Mouse (Mus musculus): ENCODE data around the gene Tpsab1. TPM values are rescaled to one million over a fixed set of nuclear protein-coding genes. Genes with fewer than 3 reads are reported as not detected.

The Tpsab1 gene
- polyA plus RNA-seq, 2 experiments, result not detected

DNA sequence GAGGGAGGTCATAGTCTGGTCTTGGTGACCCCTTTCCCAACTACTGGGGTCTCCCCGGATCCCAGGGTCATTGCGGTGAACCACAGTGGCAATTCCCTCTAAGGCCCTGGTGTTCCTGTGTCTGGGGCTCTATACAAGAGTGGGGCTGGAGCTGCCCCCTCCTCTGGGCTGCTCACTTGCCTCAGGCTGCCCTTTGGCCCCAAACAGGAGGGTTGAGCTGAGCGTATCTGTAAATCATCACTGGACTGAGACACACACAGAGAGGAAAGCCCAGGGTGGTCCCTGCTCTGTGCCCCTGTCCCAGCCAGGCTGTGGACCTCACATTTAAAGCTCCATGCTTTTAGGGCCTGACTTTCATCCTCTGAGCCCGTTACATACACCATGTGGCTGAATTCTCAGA is 7.1 kb downstream of the Tpsab1 start:
- 58% methylated on average over 4 of the region's 4 CpGs for WGBS (ENCODE audit: insufficient replicate concordance)
- Histone ChIP-seq H3K4me2 (ENCODE audit: low read depth) (no peak overlapping the region), H3K27ac (no peak overlapping the region), H3K9me3 (ENCODE audit: control insufficient read depth, low read length) (no peaks in the 10 kb centered on the region), H3K4me1 (replicated peaks; ENCODE audit: control insufficient read depth in 2 of 2, insufficient read depth in 2 of 2, low read length in 1 of 2) (peaks cover 0 to 6% of the 10 kb centered on the region in 2 experiments; a peak in 1 of 4 replicates), H3K4me3 (ENCODE audit: insufficient read depth in 1 of 2, low read depth in 2 of 2, low read length in 2 of 2) (no peak overlapping the region), H3K27me3 (ENCODE audit: control insufficient read depth, insufficient read depth, low read length) (no peaks in the 10 kb centered on the region), H3K36me3 (replicated peaks; ENCODE audit: control insufficient read depth, insufficient read depth, low read depth) (no peaks in the 10 kb centered on the region), H3K9ac (replicated peaks) (no peak overlapping the region)
- TF ChIP-seq CTCF (IDR thresholded peaks at IDR 0.05; ENCODE audit: low read depth) (no peak), EP300 (IDR thresholded peaks at IDR 0.05; ENCODE audit: low read depth) (no peak)
- DNase-seq (ENCODE audit: low read depth in 3 of 3, low spot score in 3 of 3), result peak in 1 of 3 experiments; percentile 11
- no peak; the same call in 1 of the 2 replicates for ATAC-seq (ENCODE audit: insufficient read depth)

- no peak overlapping the region for H3K4me3 ChIP-seq (ENCODE audit: insufficient read depth in 1 of 2, low read depth in 2 of 2, low read length in 2 of 2)
- 4% methylated on average over 8 of the region's 8 CpGs for WGBS (ENCODE audit: insufficient replicate concordance)
- no peak overlapping the region for H3K9ac ChIP-seq (replicated peaks)
- peak; percentile 4 to 23 (median 18) for DNase-seq (ENCODE audit: low read depth in 3 of 3, low spot score in 3 of 3)
- no peaks in the 10 kb centered on the region for H3K36me3 ChIP-seq (replicated peaks; ENCODE audit: control insufficient read depth, insufficient read depth, low read depth)
- no peaks in the 10 kb centered on the region for H3K9me3 ChIP-seq (ENCODE audit: control insufficient read depth, low read length)
- H3K4me1 ChIP-seq (replicated peaks; ENCODE audit: control insufficient read depth in 2 of 2, insufficient read depth in 2 of 2, low read length in 1 of 2), result peaks cover 0 to 3% of the 10 kb centered on the region in 2 experiments; a peak in 1 of 4 replicates
- TF ChIP-seq CTCF (IDR thresholded peaks at IDR 0.05; ENCODE audit: low read depth), result peak; percentile 95
- TF ChIP-seq EP300 (IDR thresholded peaks at IDR 0.05; ENCODE audit: low read depth), result no peak
- no peak overlapping the region for H3K4me2 ChIP-seq (ENCODE audit: low read depth)
- no peak for ATAC-seq (ENCODE audit: insufficient read depth)
- no peaks in the 10 kb centered on the region; the same call in 1 of the 2 replicates for H3K27me3 ChIP-seq (ENCODE audit: control insufficient read depth, insufficient read depth, low read length)
- H3K27ac ChIP-seq, result no peak overlapping the region
These were observed 11.4 kb downstream of the Tpsab1 start for GRCm38 (mm10) chr17:25333943-25334342.

DNA sequence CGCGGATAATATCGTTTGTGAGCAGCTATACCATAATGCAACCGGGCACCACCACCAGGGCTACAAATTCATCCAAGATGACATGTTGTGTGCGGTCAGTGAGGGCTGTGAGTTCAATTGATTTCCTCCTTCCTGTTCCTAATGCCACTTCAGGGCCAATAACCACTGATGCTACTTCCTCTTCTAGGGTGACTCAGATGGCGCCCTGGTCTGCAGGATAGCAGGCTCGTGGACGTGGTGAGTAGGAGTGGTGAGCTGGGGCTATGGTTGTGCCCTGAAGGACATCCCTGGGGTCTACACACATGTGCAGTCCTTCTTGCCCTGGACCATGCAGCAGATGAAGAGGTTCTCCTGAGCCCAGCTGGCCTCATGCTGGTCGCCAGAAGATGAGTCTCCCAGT is 13.0 kb downstream of the Tpsab1 start:
- H3K4me2 ChIP-seq (ENCODE audit: low read depth), result no peak overlapping the region
- H3K36me3 ChIP-seq (replicated peaks; ENCODE audit: control insufficient read depth, insufficient read depth, low read depth), result no peaks in the 10 kb centered on the region
- no peak for ATAC-seq (ENCODE audit: insufficient read depth)
- H3K9me3 ChIP-seq (ENCODE audit: control insufficient read depth, low read length), result no peaks in the 10 kb centered on the region
- no peak overlapping the region for H3K4me3 ChIP-seq (ENCODE audit: insufficient read depth in 1 of 2, low read depth in 2 of 2, low read length in 2 of 2)
- 17% methylated on average over 9 of the region's 9 CpGs for WGBS (ENCODE audit: insufficient replicate concordance)
- H3K27me3 ChIP-seq (ENCODE audit: control insufficient read depth, insufficient read depth, low read length), result no peaks in the 10 kb centered on the region; the same call in 1 of the 2 replicates
- no peak overlapping the region for H3K27ac ChIP-seq
- H3K4me1 ChIP-seq (replicated peaks; ENCODE audit: control insufficient read depth in 2 of 2, insufficient read depth in 2 of 2, low read length in 1 of 2), result no peaks in the 10 kb centered on the region
- no peak overlapping the region for H3K9ac ChIP-seq (replicated peaks)
- TF ChIP-seq CTCF (IDR thresholded peaks at IDR 0.05; ENCODE audit: low read depth), result no peak
- TF ChIP-seq EP300 (IDR thresholded peaks at IDR 0.05; ENCODE audit: low read depth), result no peak
- no peak for DNase-seq (ENCODE audit: low read depth in 3 of 3, low spot score in 3 of 3)

- peak in 1 of 3 experiments; percentile 3 for DNase-seq (ENCODE audit: low read depth in 3 of 3, low spot score in 3 of 3)
- Histone ChIP-seq H3K4me1 (replicated peaks; ENCODE audit: control insufficient read depth in 2 of 2, insufficient read depth in 2 of 2, low read length in 1 of 2) (peaks cover 0 to 9% of the 10 kb centered on the region in 2 experiments; a peak in 1 of 4 replicates), H3K27me3 (ENCODE audit: control insufficient read depth, insufficient read depth, low read length) (no peaks in the 10 kb centered on the region), H3K9ac (replicated peaks) (no peak overlapping the region), H3K4me3 (ENCODE audit: insufficient read depth in 1 of 2, low read depth in 2 of 2, low read length in 2 of 2) (no peak overlapping the region), H3K4me2 (ENCODE audit: low read depth) (no peak overlapping the region), H3K9me3 (ENCODE audit: control insufficient read depth, low read length) (no peaks in the 10 kb centered on the region), H3K27ac (no peak overlapping the region), H3K36me3 (replicated peaks; ENCODE audit: control insufficient read depth, insufficient read depth, low read depth) (no peaks in the 10 kb centered on the region)
- peak; percentile 55 for ATAC-seq (ENCODE audit: insufficient read depth)
- TF ChIP-seq CTCF (IDR thresholded peaks at IDR 0.05; ENCODE audit: low read depth), result no peak
- TF ChIP-seq EP300 (IDR thresholded peaks at IDR 0.05; ENCODE audit: low read depth), result no peak
- WGBS (ENCODE audit: insufficient replicate concordance), result 16% methylated on average over 2 of the region's 2 CpGs
These were observed 22.4 kb downstream of the Tpsab1 start for GRCm38 (mm10) chr17:25322930-25323329.

GRCm38 (mm10) chr17:25320819-25321218 is 24.5 kb downstream of the Tpsab1 start:
- no peaks in the 10 kb centered on the region for H3K36me3 ChIP-seq (replicated peaks; ENCODE audit: control insufficient read depth, insufficient read depth, low read depth)
- no peak overlapping the region for H3K4me2 ChIP-seq (ENCODE audit: low read depth)
- no peaks in the 10 kb centered on the region for H3K27me3 ChIP-seq (ENCODE audit: control insufficient read depth, insufficient read depth, low read length)
- no peak overlapping the region for H3K4me3 ChIP-seq (ENCODE audit: insufficient read depth in 1 of 2, low read depth in 2 of 2, low read length in 2 of 2)
- ATAC-seq (ENCODE audit: insufficient read depth) (no peak), DNase-seq (ENCODE audit: low read depth in 3 of 3, low spot score in 3 of 3) (no peak)
- H3K9me3 ChIP-seq (ENCODE audit: control insufficient read depth, low read length), result no peaks in the 10 kb centered on the region
- H3K27ac ChIP-seq, result no peak overlapping the region
- 71% methylated on average over 8 of the region's 8 CpGs for WGBS (ENCODE audit: insufficient replicate concordance)
- peaks cover 0 to 9% of the 10 kb centered on the region in 2 experiments; a peak in 1 of 4 replicates for H3K4me1 ChIP-seq (replicated peaks; ENCODE audit: control insufficient read depth in 2 of 2, insufficient read depth in 2 of 2, low read length in 1 of 2)
- no peak for TF ChIP-seq EP300 (IDR thresholded peaks at IDR 0.05; ENCODE audit: low read depth)
- no peak for TF ChIP-seq CTCF (IDR thresholded peaks at IDR 0.05; ENCODE audit: low read depth)
- no peak overlapping the region for H3K9ac ChIP-seq (replicated peaks)

Measured in liver, embryonic 14.5 days (tissue).